Mouse (Mus musculus): ENCODE results near the gene Lgalsl. TPM values are rescaled to one million over a fixed set of nuclear protein-coding genes. Genes with fewer than 3 reads are reported as not detected.

Lgalsl gene
- polyA plus RNA-seq, 1 experiment from 2014 or later, result 42.1 TPM

GRCm38 (mm10) chr11:20858921-20859668 lies 28.2 kb upstream of the Lgalsl start:
- Histone ChIP-seq H3K9ac (no peak overlapping the region), H3K9me3 (replicated peaks) (no peaks in the 10 kb centered on the region), H3K4me3 (no peak overlapping the region), H3K4me1 (peaks cover 19% of the 10 kb centered on the region), H3K4me2 (replicated peaks) (no peak overlapping the region), H3K36me3 (no peaks in the 10 kb centered on the region), H3K27me3 (peaks cover 5% of the 10 kb centered on the region; the same call in 1 of the 2 replicates), H3K27ac (peak overlapping the region; percentile 55; the same call in 1 of the 2 replicates)
- WGBS, result 21% methylated on average over 9 of the region's 9 CpGs
- peak; percentile 72 for ATAC-seq (ENCODE audit: low FRiP score)

GRCm38 (mm10) chr11:20857921-20858320 lies 27.1 kb upstream of the Lgalsl start:
- Histone ChIP-seq H3K9me3 (replicated peaks) (no peaks in the 10 kb centered on the region), H3K4me1 (peaks cover 26% of the 10 kb centered on the region), H3K4me2 (replicated peaks) (no peak overlapping the region), H3K27me3 (peaks cover 5% of the 10 kb centered on the region; the same call in 1 of the 2 replicates), H3K27ac (no peak overlapping the region), H3K9ac (no peak overlapping the region), H3K36me3 (no peaks in the 10 kb centered on the region), H3K4me3 (no peak overlapping the region)
- WGBS, result 73% methylated on average over 4 of the region's 4 CpGs
- no peak for ATAC-seq (ENCODE audit: low FRiP score)

GRCm38 (mm10) chr11:20854032-20854741 lies 23.3 kb upstream of the Lgalsl start:
- Histone ChIP-seq H3K4me1 (peaks cover 17% of the 10 kb centered on the region), H3K27ac (no peak overlapping the region), H3K36me3 (no peaks in the 10 kb centered on the region), H3K27me3 (peaks cover 22% of the 10 kb centered on the region; the same call in 1 of the 2 replicates), H3K9ac (no peak overlapping the region), H3K4me2 (replicated peaks) (no peak overlapping the region), H3K9me3 (replicated peaks) (no peaks in the 10 kb centered on the region), H3K4me3 (no peak overlapping the region)
- ATAC-seq (ENCODE audit: low FRiP score), result peak; percentile 60
- WGBS, result 37% methylated on average over 4 of the region's 4 CpGs

- 96% methylated on average over 1 of the region's 1 CpGs for WGBS
- Histone ChIP-seq H3K4me2 (replicated peaks) (no peak overlapping the region), H3K27me3 (peaks cover 17% of the 10 kb centered on the region; the same call in 1 of the 2 replicates), H3K4me1 (peaks cover 8% of the 10 kb centered on the region; the same call in 1 of the 2 replicates), H3K9me3 (replicated peaks) (no peaks in the 10 kb centered on the region), H3K9ac (no peak overlapping the region), H3K27ac (no peak overlapping the region), H3K4me3 (no peak overlapping the region), H3K36me3 (no peaks in the 10 kb centered on the region)
- no peak for ATAC-seq (ENCODE audit: low FRiP score)
These were observed 19.3 kb upstream of the Lgalsl start for GRCm38 (mm10) chr11:20850196-20850595.

GRCm38 (mm10) chr11:20849403-20849802 lies 18.5 kb upstream of the Lgalsl start:
- 75% methylated on average over 5 of the region's 5 CpGs for WGBS
- Histone ChIP-seq H3K4me2 (replicated peaks) (no peak overlapping the region), H3K4me1 (peaks cover 7% of the 10 kb centered on the region; the same call in 1 of the 2 replicates), H3K27me3 (peaks cover 17% of the 10 kb centered on the region; the same call in 1 of the 2 replicates), H3K4me3 (no peak overlapping the region), H3K27ac (no peak overlapping the region), H3K9ac (no peak overlapping the region), H3K9me3 (replicated peaks) (no peaks in the 10 kb centered on the region), H3K36me3 (no peaks in the 10 kb centered on the region)
- no peak for ATAC-seq (ENCODE audit: low FRiP score)

GRCm38 (mm10) chr11:20837366-20837765 lies 6.5 kb upstream of the Lgalsl start:
- no peak overlapping the region for H3K9ac ChIP-seq
- H3K4me1 ChIP-seq, result no peaks in the 10 kb centered on the region
- no peak overlapping the region for H3K27ac ChIP-seq
- H3K4me2 ChIP-seq (replicated peaks), result no peak overlapping the region
- no peaks in the 10 kb centered on the region for H3K36me3 ChIP-seq
- peaks cover 12% of the 10 kb centered on the region for H3K27me3 ChIP-seq
- no peak overlapping the region for H3K4me3 ChIP-seq
- WGBS, result 87% methylated on average over 5 of the region's 5 CpGs
- no peaks in the 10 kb centered on the region for H3K9me3 ChIP-seq (replicated peaks)
- ATAC-seq (ENCODE audit: low FRiP score), result no peak

- Histone ChIP-seq H3K27me3 (peaks cover 13% of the 10 kb centered on the region), H3K36me3 (peaks cover 16% of the 10 kb centered on the region), H3K9ac (peak overlapping the region; percentile 96), H3K4me3 (peak overlapping the region; percentile 92), H3K4me2 (replicated peaks) (peak overlapping the region; percentile 91), H3K9me3 (replicated peaks) (no peaks in the 10 kb centered on the region), H3K27ac (peak overlapping the region; percentile 89; the same call in 1 of the 2 replicates), H3K4me1 (peaks cover 19% of the 10 kb centered on the region)
- WGBS, result 17% methylated on average over 11 of the region's 11 CpGs
- peak; percentile 36 for ATAC-seq (ENCODE audit: low FRiP score)
These were observed 813 bp upstream of the Lgalsl start for GRCm38 (mm10) chr11:20831600-20832137.

GRCm38 (mm10) chr11:20829993-20830685 lies 717 bp downstream of the Lgalsl start:
- H3K9ac ChIP-seq, result peak overlapping the region; percentile 96
- no peaks in the 10 kb centered on the region for H3K9me3 ChIP-seq (replicated peaks)
- peaks cover 19% of the 10 kb centered on the region for H3K4me1 ChIP-seq
- peak overlapping the region; percentile 91 for H3K4me2 ChIP-seq (replicated peaks)
- peak overlapping the region; percentile 89 for H3K27ac ChIP-seq
- 16% methylated on average over 23 of the region's 23 CpGs for WGBS
- ATAC-seq (ENCODE audit: low FRiP score), result peak; percentile 43
- H3K4me3 ChIP-seq, result peak overlapping the region; percentile 92
- peaks cover 20% of the 10 kb centered on the region for H3K36me3 ChIP-seq
- H3K27me3 ChIP-seq, result peaks cover 13% of the 10 kb centered on the region

GRCm38 (mm10) chr11:20829056-20829686 lies 1.7 kb downstream of the Lgalsl start:
- Histone ChIP-seq H3K9me3 (replicated peaks) (no peaks in the 10 kb centered on the region), H3K4me1 (peaks cover 19% of the 10 kb centered on the region), H3K36me3 (peaks cover 24% of the 10 kb centered on the region), H3K27ac (no peak overlapping the region), H3K4me2 (replicated peaks) (peak overlapping the region; percentile 91), H3K27me3 (peaks cover 13% of the 10 kb centered on the region), H3K9ac (no peak overlapping the region), H3K4me3 (0 out of 2 replicates have a peak overlapping the region, but pooled peaks have one; percentile 92)
- ATAC-seq (ENCODE audit: low FRiP score), result no peak
- 61% methylated on average over 9 of the region's 9 CpGs for WGBS

- Histone ChIP-seq H3K36me3 (peaks cover 24% of the 10 kb centered on the region), H3K9me3 (replicated peaks) (no peaks in the 10 kb centered on the region), H3K27me3 (no peaks in the 10 kb centered on the region), H3K9ac (no peak overlapping the region), H3K27ac (no peak overlapping the region), H3K4me1 (peaks cover 2% of the 10 kb centered on the region; the same call in 1 of the 2 replicates), H3K4me2 (replicated peaks) (no peak overlapping the region), H3K4me3 (no peak overlapping the region)
- ATAC-seq (ENCODE audit: low FRiP score), result no peak
- 62% methylated on average over 2 of the region's 2 CpGs for WGBS
These were observed 6.9 kb downstream of the Lgalsl start for GRCm38 (mm10) chr11:20823961-20824360.

GRCm38 (mm10) chr11:20823301-20823700 lies 7.6 kb downstream of the Lgalsl start:
- H3K9me3 ChIP-seq (replicated peaks), result no peaks in the 10 kb centered on the region
- ATAC-seq (ENCODE audit: low FRiP score), result no peak
- H3K36me3 ChIP-seq, result peaks cover 24% of the 10 kb centered on the region
- WGBS, result 92% methylated on average over 2 of the region's 2 CpGs
- H3K27me3 ChIP-seq, result no peaks in the 10 kb centered on the region
- H3K9ac ChIP-seq, result no peak overlapping the region
- H3K27ac ChIP-seq, result no peak overlapping the region
- H3K4me3 ChIP-seq, result no peak overlapping the region
- 0 out of 2 replicates have a peak, but pooled peaks cover 2% of the 10 kb centered on the region for H3K4me1 ChIP-seq
- H3K4me2 ChIP-seq (replicated peaks), result no peak overlapping the region

Measured in hindbrain, embryonic 12.5 days (tissue).